Mouse (Mus musculus) liver, embryonic 11.5 days (tissue): Measurements from ENCODE around the gene Megf6. TPM values are rescaled to one million over a fixed set of nuclear protein-coding genes. Genes with fewer than 3 reads are reported as not detected.

Experiments used
- ATAC-seq: fragments of 200-750 bp; cut with Nextera tagmentation; replicated peaks from 2 replicates; pipeline ENCODE4 v1.8.0; 2017; ENCODE audit warnings: moderate number of reproducible peaks, mild to moderate bottlenecking, moderate TSS enrichment, moderate library complexity; ENCODE audit not compliant: low FRiP score
- DNase-seq: peaks from one replicate; pipeline ENCODE4 v3.0.0-alpha.2; 2017; ENCODE audit warnings: low spot score
- H3K27ac ChIP-seq: fragments of 300-500 bp; sonication (generic); 2 replicates; pipeline ENCODE4 v1.5.1; 2014; ENCODE audit warnings: mild to moderate bottlenecking, low read depth, low read length, control low read depth
- H3K27me3 ChIP-seq: fragments of 300-500 bp; sonication (generic); replicated peaks from 2 replicates; pipeline ENCODE4 v1.6.1; 2014; ENCODE audit warnings: low read length, mixed read lengths; ENCODE audit not compliant: control insufficient read depth, insufficient read depth
- H3K36me3 ChIP-seq: fragments of 300-500 bp; sonication (generic); 2 replicates; pipeline ENCODE4 v1.6.1; 2014; ENCODE audit warnings: mild to moderate bottlenecking, low read length, moderate library complexity, mixed read lengths; ENCODE audit not compliant: control insufficient read depth, insufficient read depth
- H3K4me1 ChIP-seq: fragments of 300-500 bp; sonication (generic); replicated peaks from 2 replicates; pipeline ENCODE4 v1.6.1; 2014; ENCODE audit warnings: low read length, mixed read lengths; ENCODE audit not compliant: control insufficient read depth, insufficient read depth
- H3K4me2 ChIP-seq: fragments of 300-500 bp; sonication (generic); 2 replicates; pipeline ENCODE4 v1.6.1; 2014; ENCODE audit warnings: mild to moderate bottlenecking, control low read depth, moderate library complexity
- H3K4me3 ChIP-seq: fragments of 300-500 bp; sonication (generic); 2 replicates; pipeline ENCODE4 v1.5.1; 2014; ENCODE audit warnings: low read depth, low read length, control low read depth
- H3K9ac ChIP-seq: fragments of 300-500 bp; sonication (generic); 2 replicates; pipeline ENCODE4 v1.6.1; 2014; ENCODE audit warnings: low read depth, low read length, control low read depth
- H3K9me3 ChIP-seq: fragments of 300-500 bp; sonication (generic); 2 replicates; pipeline ENCODE4 v1.6.1; 2016; ENCODE audit warnings: low read length, inconsistent platforms, mixed read lengths; ENCODE audit not compliant: control insufficient read depth
- WGBS: fragments of 180-500 bp; shearing (Covaris S2); extraction: QIAGEN DNeasy Blood & Tissue Kit; methylation state at CpG from one replicate; pipeline ENCODE4 v1.1.7; 2014; 5-methylcytosine and 5-hydroxymethylcytosine counted together
- polyA plus RNA-seq: library from polyadenylated mRNA; unstranded; fragments of >200 nt; fragmentation: Nextera tagmentation; extraction: Ambion mirVana; gene quantifications from 2 replicates; pipeline ENCODE4 v1.2.1, GENCODE M21; 2014

Megf6 gene
- polyA plus RNA-seq, 1 experiment from 2014 or later: 5.8 TPM

DNA sequence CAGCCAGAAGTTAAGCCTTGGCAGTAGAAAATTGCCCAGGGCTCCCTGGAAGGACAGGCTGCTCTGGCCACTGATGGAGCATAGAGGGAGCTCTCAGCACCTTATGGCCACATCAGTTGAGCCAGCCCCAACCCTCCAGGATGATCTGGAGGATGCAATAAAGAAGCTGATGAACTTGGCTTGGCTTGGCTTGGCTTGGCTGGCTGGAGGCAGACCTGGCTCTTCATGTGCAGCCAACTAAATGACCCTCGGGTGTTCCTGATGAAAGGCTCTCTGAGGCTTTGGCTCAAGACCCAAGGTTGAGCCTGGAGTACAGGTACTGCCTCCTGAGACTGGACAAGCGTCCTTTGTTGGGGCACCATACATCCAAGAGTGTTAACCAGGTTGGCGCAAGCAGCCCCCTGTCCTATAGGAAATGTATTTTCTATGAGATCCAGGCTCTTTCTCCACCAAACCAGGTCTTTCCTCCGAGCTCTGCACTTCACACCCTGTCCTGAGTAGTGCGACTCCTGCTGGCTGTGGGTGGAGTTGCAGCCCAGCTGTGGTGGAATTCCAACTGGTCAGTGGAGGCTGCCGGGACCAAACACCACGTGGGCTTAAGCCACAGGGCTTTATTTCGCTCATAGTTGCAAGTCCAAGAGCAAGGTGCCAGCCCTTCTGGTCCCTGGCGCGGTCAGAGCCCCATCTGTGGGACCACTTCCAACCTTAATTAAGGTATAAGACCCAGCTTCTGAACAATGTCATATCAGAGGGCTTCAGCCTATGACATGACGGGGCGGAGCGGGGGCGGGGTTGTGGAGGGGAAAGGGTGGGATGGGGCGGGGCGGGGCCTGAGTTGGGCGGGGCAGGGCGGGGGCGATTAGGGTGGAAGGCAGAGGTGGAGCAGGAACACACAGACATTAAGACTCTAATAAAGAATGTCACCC is 75.8 kb downstream of the Megf6 start:
- Histone ChIP-seq H3K36me3 (no peaks in the 10 kb centered on the region), H3K9ac (no peak overlapping the region), H3K4me1 (peaks cover 10% of the 10 kb centered on the region), H3K9me3 (no peaks in the 10 kb centered on the region), H3K27ac (no peak overlapping the region), H3K4me2 (peak overlapping the region; percentile 63), H3K27me3 (no peaks in the 10 kb centered on the region), H3K4me3 (peak overlapping the region; percentile 36)
- ATAC-seq (peak; percentile 80), DNase-seq (peak; percentile 86)
- WGBS: 8% methylated on average over 18 of the region's 19 CpGs

DNA sequence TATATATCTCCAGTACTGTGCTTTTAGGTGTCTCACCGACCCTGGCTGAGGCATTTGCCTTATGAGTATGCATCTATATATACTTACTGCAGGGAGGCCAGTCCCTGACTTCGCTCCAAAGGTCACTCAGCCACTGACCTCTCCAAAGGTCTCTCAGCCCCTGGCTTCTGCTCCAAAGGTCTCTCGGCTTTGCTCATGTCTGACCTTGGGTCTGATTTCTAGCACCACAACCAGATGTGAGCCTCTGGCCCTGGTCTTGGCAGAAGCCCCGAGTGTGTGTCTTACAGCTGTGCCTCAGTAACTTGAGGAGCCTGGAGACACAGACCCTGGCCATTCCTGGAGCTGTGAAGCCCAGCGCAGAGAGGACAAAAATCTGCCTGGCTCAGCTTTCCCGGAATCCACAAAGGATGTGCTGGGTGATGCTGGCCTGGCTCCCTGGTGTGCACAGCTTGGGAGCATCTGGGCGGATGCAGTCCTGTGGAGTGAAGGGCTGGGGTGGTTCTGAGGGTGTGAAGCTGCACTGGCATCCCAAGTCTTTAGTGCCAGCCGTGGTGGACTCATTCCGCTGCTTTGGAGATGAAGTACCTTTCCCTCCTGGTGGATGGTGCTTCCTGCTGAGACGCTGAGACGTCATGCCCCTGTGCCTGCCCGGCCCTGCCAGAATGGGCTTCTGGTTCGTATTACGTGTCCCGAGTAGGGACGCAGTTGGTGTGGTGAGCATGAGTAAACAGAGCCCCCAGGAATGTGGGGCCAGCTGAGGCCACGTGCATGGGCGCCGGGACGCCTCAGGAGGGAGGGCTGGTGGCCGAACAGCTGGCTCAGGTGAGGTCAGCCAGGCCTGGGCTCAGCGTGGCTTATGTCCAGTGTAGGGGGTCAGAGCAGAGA is 76.9 kb downstream of the Megf6 start:
- Histone ChIP-seq H3K4me2 (peak overlapping the region; percentile 63), H3K36me3 (no peaks in the 10 kb centered on the region), H3K9ac (no peak overlapping the region), H3K4me3 (peak overlapping the region; percentile 36; the same call in 1 of the 2 replicates), H3K27me3 (no peaks in the 10 kb centered on the region), H3K27ac (no peak overlapping the region), H3K4me1 (peaks cover 10% of the 10 kb centered on the region), H3K9me3 (no peaks in the 10 kb centered on the region)
- WGBS: 48% methylated on average over 22 of the region's 22 CpGs
- ATAC-seq (peak; percentile 10; the same call in 1 of the 2 replicates), DNase-seq (no peak)

DNA sequence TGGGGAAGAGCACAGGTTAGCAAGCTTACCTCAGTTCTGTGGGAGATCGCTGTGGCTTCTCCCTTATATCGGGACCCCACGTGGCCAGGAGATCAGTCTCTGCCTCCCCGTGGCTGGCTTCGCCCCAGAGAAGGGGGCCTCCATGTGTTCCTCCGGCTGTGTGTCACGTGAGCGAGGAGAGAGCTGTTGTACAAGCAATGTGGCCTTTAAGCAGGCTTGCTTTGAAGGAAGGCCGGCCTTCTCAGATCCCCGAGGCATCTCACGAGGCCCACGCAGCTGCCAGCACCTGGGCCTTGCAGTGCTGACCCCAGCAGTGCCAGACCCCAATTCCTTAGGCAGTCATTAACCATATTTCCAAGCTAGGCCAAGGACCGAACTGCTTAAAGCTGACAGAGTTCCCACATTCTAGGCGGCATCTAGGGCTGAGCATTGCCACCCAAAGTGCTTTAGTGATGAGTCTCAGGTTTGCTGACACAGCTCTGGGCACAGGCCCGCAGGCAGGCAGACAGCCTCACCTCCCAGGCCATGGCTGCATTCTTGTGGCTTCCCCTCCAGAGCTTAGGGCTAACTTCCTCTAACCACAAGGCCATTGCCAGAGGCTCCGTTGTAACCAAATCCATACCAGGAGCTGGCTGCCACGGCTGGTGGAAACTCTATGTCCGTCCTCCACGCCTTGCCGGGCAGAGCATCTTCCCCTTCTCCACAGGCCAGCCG is 77.7 kb downstream of the Megf6 start:
- H3K9ac ChIP-seq: no peak overlapping the region
- H3K36me3 ChIP-seq: no peaks in the 10 kb centered on the region
- ATAC-seq (no peak), DNase-seq (no peak)
- WGBS: 63% methylated on average over 21 of the region's 21 CpGs
- no peaks in the 10 kb centered on the region for H3K9me3 ChIP-seq
- no peak overlapping the region for H3K4me3 ChIP-seq
- peaks cover 10% of the 10 kb centered on the region for H3K4me1 ChIP-seq
- no peak overlapping the region for H3K4me2 ChIP-seq
- no peak overlapping the region for H3K27ac ChIP-seq
- H3K27me3 ChIP-seq: no peaks in the 10 kb centered on the region

DNA sequence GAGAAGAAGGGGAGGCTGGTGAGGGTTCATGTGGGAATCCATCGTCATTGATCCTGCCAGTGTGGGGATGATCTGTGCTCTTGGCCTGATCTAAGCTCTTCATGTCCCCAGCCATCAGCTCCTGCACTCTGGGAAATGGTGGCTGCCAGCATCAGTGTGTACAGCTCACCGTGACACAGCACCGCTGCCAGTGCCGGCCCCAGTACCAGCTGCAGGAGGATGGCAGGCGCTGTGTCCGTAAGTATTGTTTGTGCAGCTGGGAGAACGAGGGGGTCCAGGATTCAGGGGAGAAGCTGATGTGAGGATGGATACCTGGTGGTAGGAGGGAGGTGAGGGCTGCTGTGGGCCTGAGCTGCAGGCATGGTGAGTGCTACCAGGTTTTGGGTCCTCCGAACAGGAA is 78.8 kb downstream of the Megf6 start:
- no peak for DNase-seq
- peaks cover 10% of the 10 kb centered on the region for H3K4me1 ChIP-seq
- no peak for ATAC-seq
- no peaks in the 10 kb centered on the region for H3K27me3 ChIP-seq
- H3K4me2 ChIP-seq: no peak overlapping the region
- 68% methylated on average over 8 of the region's 8 CpGs for WGBS
- H3K27ac ChIP-seq: no peak overlapping the region
- H3K36me3 ChIP-seq: no peaks in the 10 kb centered on the region
- no peak overlapping the region for H3K9ac ChIP-seq
- no peaks in the 10 kb centered on the region for H3K9me3 ChIP-seq
- H3K4me3 ChIP-seq: no peak overlapping the region

DNA sequence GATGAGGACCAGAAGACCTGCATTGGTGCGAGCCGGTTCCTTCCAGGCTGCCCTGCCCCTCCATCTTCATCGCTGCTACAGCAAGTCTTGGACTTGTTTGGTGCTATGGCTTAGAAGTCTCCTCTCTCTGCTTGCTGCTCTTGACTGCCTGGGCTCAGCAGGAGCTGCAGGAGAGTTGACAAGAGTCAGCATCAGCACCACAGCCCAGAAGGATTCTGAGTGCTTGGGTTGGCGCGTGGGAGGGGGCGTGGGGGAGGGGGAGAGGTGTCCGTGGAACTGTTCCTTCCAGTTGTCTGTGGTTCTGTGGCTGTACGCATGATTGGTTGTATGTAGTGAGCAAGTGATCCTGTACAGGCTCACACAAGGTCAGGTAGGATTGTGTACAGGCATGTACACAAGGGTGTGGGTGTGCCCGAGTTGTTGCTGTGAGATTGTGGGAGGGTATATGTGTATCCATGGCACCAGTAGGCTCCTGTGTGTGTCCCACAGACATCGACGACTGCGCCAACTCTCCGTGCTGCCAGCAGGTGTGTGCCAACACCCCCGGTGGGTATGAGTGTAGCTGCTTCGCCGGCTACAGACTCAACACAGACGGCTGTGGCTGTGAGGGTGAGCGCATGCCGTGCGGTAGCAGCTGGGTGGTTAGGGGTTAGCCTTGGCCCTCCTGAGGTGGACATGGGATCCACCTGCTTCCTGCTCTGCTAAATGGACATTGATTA is 82.2 kb downstream of the Megf6 start:
- DNase-seq (no peak), ATAC-seq (no peak)
- H3K4me2 ChIP-seq: no peak overlapping the region
- H3K27ac ChIP-seq: no peak overlapping the region
- peaks cover 3% of the 10 kb centered on the region for H3K4me1 ChIP-seq
- no peaks in the 10 kb centered on the region for H3K27me3 ChIP-seq
- 87% methylated on average over 20 of the region's 20 CpGs for WGBS
- H3K9ac ChIP-seq: no peak overlapping the region
- H3K4me3 ChIP-seq: no peak overlapping the region
- no peaks in the 10 kb centered on the region for H3K36me3 ChIP-seq
- no peaks in the 10 kb centered on the region for H3K9me3 ChIP-seq

DNA sequence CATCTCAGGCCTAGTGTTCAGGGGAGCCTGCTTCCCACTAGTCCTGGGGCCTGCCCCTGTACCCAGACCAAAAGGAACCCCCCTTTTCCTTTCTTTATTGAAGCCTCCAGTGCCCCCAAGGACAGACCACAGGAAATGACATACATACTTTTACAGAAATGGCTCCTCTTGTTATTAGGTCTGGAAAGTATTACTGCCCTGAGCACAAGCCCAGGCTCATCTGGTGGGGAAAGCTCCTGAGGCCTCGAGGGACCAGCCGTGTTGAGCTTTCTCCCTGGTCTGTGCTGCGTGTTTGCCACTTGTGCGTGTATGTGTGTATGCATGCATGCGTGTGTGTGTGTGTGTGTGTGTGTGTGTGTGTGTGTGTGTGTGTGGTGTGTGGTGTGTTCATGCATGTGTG is 90.2 kb downstream of the Megf6 start:
- 90% methylated on average over 5 of the region's 5 CpGs for WGBS

DNA sequence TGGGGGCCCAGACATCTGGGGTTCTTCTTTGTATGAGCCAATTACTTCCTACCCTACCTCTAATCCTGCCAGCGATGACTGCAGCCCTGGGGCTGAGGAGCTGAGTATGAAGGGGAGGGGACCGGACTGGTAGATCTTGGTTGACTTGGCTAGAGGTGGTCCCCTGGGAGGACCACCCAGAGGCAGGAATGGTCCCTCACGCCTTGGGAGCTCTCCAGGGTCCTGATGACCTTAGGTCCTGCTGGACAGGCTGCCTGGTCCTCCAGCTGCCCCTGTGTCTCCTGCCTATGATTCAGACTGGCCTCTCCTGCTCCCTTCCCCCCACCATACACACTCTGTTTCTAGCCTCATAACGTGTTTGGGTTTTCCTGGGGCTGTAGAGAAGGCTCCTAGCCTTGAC is 91.5 kb downstream of the Megf6 start:
- H3K27ac ChIP-seq: no peak overlapping the region
- no peak overlapping the region for H3K4me2 ChIP-seq
- H3K4me1 ChIP-seq: no peaks in the 10 kb centered on the region
- H3K36me3 ChIP-seq: no peaks in the 10 kb centered on the region
- WGBS: 41% methylated on average over 4 of the region's 4 CpGs
- DNase-seq: no peak
- H3K27me3 ChIP-seq: no peaks in the 10 kb centered on the region
- no peak overlapping the region for H3K9ac ChIP-seq
- H3K4me3 ChIP-seq: no peak overlapping the region
- no peaks in the 10 kb centered on the region for H3K9me3 ChIP-seq
- no peak for ATAC-seq

More for the DNA sequence above, 90.2 kb downstream of the Megf6 start:
- Histone ChIP-seq H3K4me2 (no peak overlapping the region), H3K9me3 (no peaks in the 10 kb centered on the region), H3K9ac (no peak overlapping the region), H3K4me3 (no peak overlapping the region), H3K27me3 (no peaks in the 10 kb centered on the region), H3K4me1 (no peaks in the 10 kb centered on the region), H3K36me3 (no peaks in the 10 kb centered on the region), H3K27ac (no peak overlapping the region)
- DNase-seq (no peak), ATAC-seq (no peak)

DNA sequence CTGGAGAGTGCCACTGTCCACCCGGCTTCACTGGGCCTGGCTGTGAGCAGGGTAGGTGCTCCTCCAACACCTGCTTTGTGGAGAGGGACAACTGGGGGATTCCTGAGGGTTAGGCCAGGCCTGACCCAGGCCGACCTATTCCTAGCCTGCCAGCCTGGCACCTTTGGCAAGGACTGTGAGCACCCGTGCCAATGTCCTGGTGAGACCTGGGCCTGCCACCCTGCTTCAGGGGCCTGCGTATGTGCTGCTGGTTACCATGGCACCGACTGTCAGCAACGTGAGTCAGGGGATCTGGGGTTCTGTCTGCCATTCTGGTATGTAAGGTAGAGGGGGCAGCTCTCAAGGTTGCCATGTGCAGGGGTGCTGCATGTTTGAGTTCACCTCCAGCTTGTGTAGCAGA is 97.0 kb downstream of the Megf6 start:
- DNase-seq (no peak), ATAC-seq (no peak)
- H3K27ac ChIP-seq: no peak overlapping the region
- H3K27me3 ChIP-seq: no peaks in the 10 kb centered on the region
- no peaks in the 10 kb centered on the region for H3K36me3 ChIP-seq
- H3K9me3 ChIP-seq: no peaks in the 10 kb centered on the region
- no peak overlapping the region for H3K4me3 ChIP-seq
- H3K4me2 ChIP-seq: no peak overlapping the region
- no peak overlapping the region for H3K9ac ChIP-seq
- H3K4me1 ChIP-seq: no peaks in the 10 kb centered on the region
- WGBS: 77% methylated on average over 6 of the region's 6 CpGs
